Mouse (Mus musculus) heart, embryonic 12.5 days (tissue): ENCODE data around the gene Gm37240. TPM values are rescaled to one million over a fixed set of nuclear protein-coding genes. Genes with fewer than 3 reads are reported as not detected.

Experiments
- ATAC-seq: fragments of 200-750 bp; cut with Nextera tagmentation; 2 replicates; pipeline ENCODE4 v1.8.0; 2017; ENCODE audit warnings: moderate TSS enrichment, moderate library complexity; ENCODE audit not compliant: insufficient number of reproducible peaks, low FRiP score
- H3K27ac ChIP-seq: fragments of 300-500 bp; sonication (generic); 2 replicates; pipeline ENCODE4 v1.5.1; 2016; ENCODE audit warnings: mild to moderate bottlenecking, moderate library complexity; ENCODE audit not compliant: poor library complexity, severe bottlenecking
- H3K27me3 ChIP-seq: fragments of 300-500 bp; sonication (generic); replicated peaks from 2 replicates; pipeline ENCODE4 v1.6.1; 2016; ENCODE audit warnings: mild to moderate bottlenecking, moderate library complexity
- H3K36me3 ChIP-seq: fragments of 300-500 bp; sonication (generic); 2 replicates; pipeline ENCODE4 v1.6.1; 2016; ENCODE audit warnings: mild to moderate bottlenecking, moderate library complexity
- H3K4me1 ChIP-seq: fragments of 300-500 bp; sonication (generic); replicated peaks from 2 replicates; pipeline ENCODE4 v1.6.1; 2016; ENCODE audit warnings: mild to moderate bottlenecking
- H3K4me2 ChIP-seq: fragments of 300-500 bp; sonication (generic); 2 replicates; pipeline ENCODE4 v1.6.1; 2016; ENCODE audit warnings: mild to moderate bottlenecking, moderate library complexity
- H3K4me3 ChIP-seq: fragments of 300-500 bp; sonication (generic); 2 replicates; pipeline ENCODE4 v1.5.1; 2016; ENCODE audit warnings: mild to moderate bottlenecking
- H3K9ac ChIP-seq: fragments of 300-500 bp; sonication (generic); 2 replicates; pipeline ENCODE4 v1.6.1; 2016; ENCODE audit warnings: mild to moderate bottlenecking, moderate library complexity
- H3K9me3 ChIP-seq: fragments of 300-500 bp; sonication (generic); replicated peaks from 2 replicates; pipeline ENCODE4 v1.6.1; 2016; ENCODE audit warnings: mild to moderate bottlenecking, moderate library complexity
- WGBS: fragments of 180-500 bp; shearing (Covaris S2); methylation state at CpG from one replicate; pipeline ENCODE4 v1.1.7; 2016; 5-methylcytosine and 5-hydroxymethylcytosine counted together
- polyA plus RNA-seq: library from polyadenylated mRNA; unstranded; fragments of >200 nt; fragmentation: Nextera tagmentation; extraction: Ambion mirVana; gene quantifications from 2 replicates; pipeline ENCODE4 v1.2.1, GENCODE M21; 2016

The Gm37240 gene
- polyA plus RNA-seq, 1 experiment from 2014 or later = 4.6 TPM

- no peak for ATAC-seq
- H3K27me3 ChIP-seq = no peaks in the 10 kb centered on the region
- H3K4me1 ChIP-seq = peaks cover 16% of the 10 kb centered on the region; the same call in 1 of the 2 replicates
- 46% methylated on average over 4 of the region's 4 CpGs for WGBS
- no peaks in the 10 kb centered on the region for H3K9me3 ChIP-seq
- H3K27ac ChIP-seq = no peak overlapping the region
- H3K36me3 ChIP-seq = no peaks in the 10 kb centered on the region
- no peak overlapping the region for H3K4me3 ChIP-seq
- H3K9ac ChIP-seq = no peak overlapping the region
- H3K4me2 ChIP-seq = no peak overlapping the region
These were observed 141.2 kb downstream of the Gm37240 start for GRCm38 (mm10) chr3:85746116-85746515.

DNA sequence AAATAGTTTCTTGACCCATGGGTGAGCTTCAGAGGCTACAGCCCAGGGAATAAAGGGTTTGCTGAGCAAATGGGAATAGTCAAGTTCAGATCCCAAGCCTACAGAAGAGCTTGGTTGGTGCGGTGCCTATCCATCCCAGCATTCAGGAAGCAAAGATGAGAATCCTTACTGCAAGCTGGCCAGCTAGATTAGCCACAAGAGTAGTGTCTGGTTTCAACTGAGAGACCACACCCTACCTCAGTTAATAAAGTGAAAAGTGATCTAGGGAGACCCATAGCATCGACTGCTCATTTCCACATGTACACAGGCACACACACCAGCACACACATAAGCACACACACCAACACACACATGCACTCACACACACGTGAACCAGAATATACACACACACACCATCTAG is 145.6 kb downstream of the Gm37240 start:
- Histone ChIP-seq H3K27me3 (no peaks in the 10 kb centered on the region), H3K9ac (no peak overlapping the region), H3K4me1 (peaks cover 10% of the 10 kb centered on the region; the same call in 1 of the 2 replicates), H3K36me3 (no peaks in the 10 kb centered on the region), H3K27ac (no peak overlapping the region), H3K9me3 (no peaks in the 10 kb centered on the region), H3K4me2 (no peak overlapping the region), H3K4me3 (no peak overlapping the region)
- WGBS = 81% methylated on average over 3 of the region's 3 CpGs
- ATAC-seq = no peak

- no peak overlapping the region for H3K27ac ChIP-seq
- H3K9me3 ChIP-seq = no peaks in the 10 kb centered on the region
- 84% methylated on average over 3 of the region's 3 CpGs for WGBS
- no peak overlapping the region for H3K4me2 ChIP-seq
- no peaks in the 10 kb centered on the region for H3K4me1 ChIP-seq
- no peak overlapping the region for H3K4me3 ChIP-seq
- no peaks in the 10 kb centered on the region for H3K27me3 ChIP-seq
- H3K36me3 ChIP-seq = no peaks in the 10 kb centered on the region
- no peak for ATAC-seq
- no peak overlapping the region for H3K9ac ChIP-seq
These were observed 148.7 kb downstream of the Gm37240 start for GRCm38 (mm10) chr3:85738591-85738990.

DNA sequence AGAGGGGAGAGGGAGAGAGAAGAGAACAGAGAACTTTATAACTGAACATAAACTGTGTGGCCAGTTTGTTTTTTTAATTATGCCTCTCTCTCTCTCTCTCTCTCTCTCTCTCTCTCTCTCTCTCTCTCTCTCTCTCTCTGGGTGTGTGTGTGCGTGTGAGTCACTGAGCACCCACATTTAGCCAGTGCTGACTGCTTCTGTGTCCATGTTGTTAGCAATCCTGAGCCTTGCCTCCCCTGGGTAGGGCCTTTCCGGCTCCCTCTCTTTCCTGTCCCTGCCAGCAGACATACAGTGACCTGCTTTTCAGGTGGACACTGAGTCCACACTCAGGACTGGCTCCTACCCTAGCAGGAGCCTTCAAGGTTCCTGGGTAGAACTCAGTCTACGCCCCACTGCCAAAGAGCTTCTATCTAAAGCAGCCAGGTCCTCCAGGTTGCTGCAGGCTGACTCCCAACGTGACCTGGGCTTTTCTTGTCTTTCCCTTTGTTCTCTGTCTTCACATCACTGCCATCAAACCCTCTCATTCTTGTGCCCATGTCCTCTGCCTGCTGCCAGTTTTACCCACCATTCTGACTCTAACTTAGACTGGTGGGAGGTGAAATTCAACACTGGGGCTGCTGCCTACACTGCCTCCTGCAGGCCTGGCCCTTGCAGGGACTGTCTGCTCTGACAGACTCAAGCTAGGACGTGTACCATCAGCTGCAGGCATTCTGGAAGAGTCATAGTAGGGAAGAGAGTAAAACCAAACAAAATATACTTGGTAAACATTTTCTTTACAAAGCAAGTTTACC is 153.2 kb downstream of the Gm37240 start:
- no peaks in the 10 kb centered on the region for H3K27me3 ChIP-seq
- no peak for ATAC-seq
- 78% methylated on average over 5 of the region's 5 CpGs for WGBS

GRCm38 (mm10) chr3:85727171-85727570 is 160.1 kb downstream of the Gm37240 start:
- ATAC-seq = no peak
- Histone ChIP-seq H3K27me3 (no peaks in the 10 kb centered on the region), H3K36me3 (no peaks in the 10 kb centered on the region), H3K4me1 (no peaks in the 10 kb centered on the region), H3K9ac (no peak overlapping the region), H3K9me3 (no peaks in the 10 kb centered on the region), H3K4me3 (no peak overlapping the region), H3K4me2 (no peak overlapping the region), H3K27ac (no peak overlapping the region)
- 59% methylated on average over 2 of the region's 2 CpGs for WGBS

More for the DNA sequence above, 153.2 kb downstream of the Gm37240 start:
- no peak overlapping the region for H3K9ac ChIP-seq
- no peaks in the 10 kb centered on the region for H3K9me3 ChIP-seq
- H3K4me1 ChIP-seq = no peaks in the 10 kb centered on the region
- H3K36me3 ChIP-seq = no peaks in the 10 kb centered on the region
- H3K27ac ChIP-seq = no peak overlapping the region
- H3K4me3 ChIP-seq = no peak overlapping the region
- H3K4me2 ChIP-seq = no peak overlapping the region

- 70% methylated on average over 3 of the region's 3 CpGs for WGBS
- no peak overlapping the region for H3K9ac ChIP-seq
- H3K4me3 ChIP-seq = no peak overlapping the region
- no peak for ATAC-seq
- no peaks in the 10 kb centered on the region for H3K4me1 ChIP-seq
- H3K4me2 ChIP-seq = no peak overlapping the region
- H3K36me3 ChIP-seq = no peaks in the 10 kb centered on the region
- H3K9me3 ChIP-seq = no peaks in the 10 kb centered on the region
- H3K27ac ChIP-seq = no peak overlapping the region
- H3K27me3 ChIP-seq = no peaks in the 10 kb centered on the region
These were observed 161.3 kb downstream of the Gm37240 start for GRCm38 (mm10) chr3:85725971-85726370.

DNA sequence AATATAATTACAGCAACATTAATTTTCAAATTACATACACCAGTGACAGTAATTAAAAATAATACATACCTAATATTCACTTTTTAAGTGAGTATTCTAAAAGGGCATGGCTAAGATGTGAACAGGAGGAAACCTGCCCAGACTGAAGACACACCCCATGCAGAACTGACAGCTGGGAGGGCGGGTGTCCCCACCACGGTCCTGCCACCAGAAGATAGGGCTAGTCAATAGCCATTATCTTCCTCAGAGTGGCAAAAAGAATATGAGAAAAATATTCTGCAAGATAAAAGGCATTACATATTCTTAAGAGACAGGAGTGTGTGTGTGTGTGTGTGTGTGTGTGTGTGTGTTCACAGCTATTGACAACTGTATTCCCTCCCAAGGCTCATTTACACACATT is 162.2 kb downstream of the Gm37240 start:
- Histone ChIP-seq H3K27me3 (no peaks in the 10 kb centered on the region), H3K9ac (no peak overlapping the region), H3K4me1 (no peaks in the 10 kb centered on the region), H3K27ac (no peak overlapping the region), H3K4me3 (no peak overlapping the region), H3K4me2 (no peak overlapping the region), H3K36me3 (no peaks in the 10 kb centered on the region), H3K9me3 (no peaks in the 10 kb centered on the region)
- peak; percentile 80; the same call in 1 of the 2 replicates for ATAC-seq
- 64% methylated on average over 2 of the region's 2 CpGs for WGBS

DNA sequence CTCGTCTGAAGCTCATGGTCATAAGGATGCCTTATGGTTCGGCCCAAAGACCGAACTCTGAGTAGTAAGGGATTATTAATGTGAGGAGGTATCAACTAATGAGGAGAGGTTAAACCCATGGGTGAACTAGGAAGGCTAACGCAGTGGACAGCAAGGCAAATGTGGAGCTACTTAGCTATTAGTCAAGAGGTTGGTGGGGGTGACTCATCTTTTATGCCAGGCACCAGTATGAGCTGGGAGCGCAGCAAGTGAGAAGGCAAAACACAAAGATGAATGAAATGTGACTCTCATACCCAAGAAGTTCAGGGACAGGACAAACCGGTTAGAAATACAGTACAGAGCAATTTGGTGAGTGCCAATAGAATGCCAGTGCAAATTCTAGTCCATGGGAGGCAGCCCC is 164.7 kb downstream of the Gm37240 start:
- H3K4me1 ChIP-seq = no peaks in the 10 kb centered on the region
- H3K27ac ChIP-seq = no peak overlapping the region
- ATAC-seq = no peak
- no peak overlapping the region for H3K4me2 ChIP-seq
- no peaks in the 10 kb centered on the region for H3K9me3 ChIP-seq
- WGBS = 84% methylated on average over 6 of the region's 6 CpGs
- no peak overlapping the region for H3K9ac ChIP-seq
- H3K36me3 ChIP-seq = no peaks in the 10 kb centered on the region
- no peaks in the 10 kb centered on the region for H3K27me3 ChIP-seq
- H3K4me3 ChIP-seq = no peak overlapping the region

DNA sequence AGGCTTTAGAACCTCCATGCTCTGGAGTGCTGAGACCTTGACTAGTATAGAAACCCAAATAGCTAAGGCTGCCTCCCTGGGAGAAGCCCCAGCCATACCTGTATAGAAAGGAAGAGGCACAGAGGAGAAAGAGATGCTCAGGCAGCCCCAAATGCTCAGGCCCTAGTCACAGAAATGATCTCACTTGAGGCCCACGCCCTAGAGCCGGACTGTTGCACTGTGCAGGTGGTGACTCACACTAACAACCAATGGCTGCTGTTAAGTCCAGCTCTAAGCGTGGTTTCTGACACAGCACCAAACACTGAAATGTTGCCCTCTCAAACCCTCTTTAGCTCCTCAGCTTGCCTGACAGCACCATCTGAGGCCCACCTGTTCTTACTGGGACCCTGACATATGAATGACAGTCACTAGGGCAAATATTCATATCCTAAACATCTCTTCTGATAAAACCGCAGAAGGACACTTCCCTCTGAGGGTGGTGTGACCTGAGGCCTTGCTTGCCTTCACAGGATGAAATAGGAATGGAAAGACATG is 171.5 kb downstream of the Gm37240 start:
- H3K4me1 ChIP-seq = peaks cover 2% of the 10 kb centered on the region
- H3K9ac ChIP-seq = no peak overlapping the region
- H3K9me3 ChIP-seq = no peaks in the 10 kb centered on the region
- H3K36me3 ChIP-seq = no peaks in the 10 kb centered on the region
- WGBS = 71% methylated on average over 4 of the region's 4 CpGs
- no peaks in the 10 kb centered on the region for H3K27me3 ChIP-seq
- ATAC-seq = no peak
- H3K4me2 ChIP-seq = no peak overlapping the region
- no peak overlapping the region for H3K4me3 ChIP-seq
- H3K27ac ChIP-seq = no peak overlapping the region

GRCm38 (mm10) chr3:85713936-85714709 is 173.2 kb downstream of the Gm37240 start:
- H3K27ac ChIP-seq = no peak overlapping the region
- H3K36me3 ChIP-seq = no peaks in the 10 kb centered on the region
- no peaks in the 10 kb centered on the region for H3K9me3 ChIP-seq
- H3K9ac ChIP-seq = no peak overlapping the region
- ATAC-seq = no peak
- H3K4me3 ChIP-seq = no peak overlapping the region
- no peaks in the 10 kb centered on the region for H3K27me3 ChIP-seq
- peaks cover 6% of the 10 kb centered on the region for H3K4me1 ChIP-seq
- 70% methylated on average over 7 of the region's 7 CpGs for WGBS
- H3K4me2 ChIP-seq = no peak overlapping the region

DNA sequence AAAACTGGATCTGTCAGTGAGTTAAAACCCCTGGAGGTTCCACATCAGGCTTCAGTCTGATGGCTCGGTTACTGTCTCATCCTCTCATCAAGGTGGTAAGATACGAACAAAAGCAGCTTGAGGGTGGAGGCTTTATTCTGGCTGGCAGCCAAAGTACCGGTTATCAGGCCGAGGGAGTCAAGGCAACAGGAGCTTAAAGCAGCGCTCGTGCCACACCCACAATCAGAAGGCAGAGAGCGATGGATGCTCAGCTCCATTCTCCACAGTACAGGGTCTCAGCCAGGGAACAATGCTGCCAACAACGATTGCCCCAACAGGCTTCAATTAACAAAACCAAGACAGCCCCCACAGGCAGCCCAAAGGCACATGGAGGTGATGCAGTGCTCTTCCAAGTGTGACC is 176.6 kb downstream of the Gm37240 start:
- H3K4me3 ChIP-seq = no peak overlapping the region
- no peaks in the 10 kb centered on the region for H3K9me3 ChIP-seq
- no peaks in the 10 kb centered on the region for H3K27me3 ChIP-seq
- no peak overlapping the region for H3K9ac ChIP-seq
- peak; percentile 53; the same call in 1 of the 2 replicates for ATAC-seq
- no peaks in the 10 kb centered on the region for H3K36me3 ChIP-seq
- WGBS = 21% methylated on average over 8 of the region's 8 CpGs
- H3K4me2 ChIP-seq = no peak overlapping the region
- H3K27ac ChIP-seq = no peak overlapping the region
- peaks cover 6% of the 10 kb centered on the region for H3K4me1 ChIP-seq
